Mouse (Mus musculus): ENCODE results near the gene Gm3033. TPM values are rescaled to one million over a fixed set of nuclear protein-coding genes. Genes with fewer than 3 reads are reported as not detected.
"Not testable (repeated sequence)": the region's sequence is repeated elsewhere in the genome, so short reads cannot be mapped to it uniquely, and the experiment has no call there.

Gm3033 gene
- not detected in 2 replicates for polyA plus RNA-seq (2015; fragmentation: Nextera tagmentation; extraction: Ambion mirVana)

DNA sequence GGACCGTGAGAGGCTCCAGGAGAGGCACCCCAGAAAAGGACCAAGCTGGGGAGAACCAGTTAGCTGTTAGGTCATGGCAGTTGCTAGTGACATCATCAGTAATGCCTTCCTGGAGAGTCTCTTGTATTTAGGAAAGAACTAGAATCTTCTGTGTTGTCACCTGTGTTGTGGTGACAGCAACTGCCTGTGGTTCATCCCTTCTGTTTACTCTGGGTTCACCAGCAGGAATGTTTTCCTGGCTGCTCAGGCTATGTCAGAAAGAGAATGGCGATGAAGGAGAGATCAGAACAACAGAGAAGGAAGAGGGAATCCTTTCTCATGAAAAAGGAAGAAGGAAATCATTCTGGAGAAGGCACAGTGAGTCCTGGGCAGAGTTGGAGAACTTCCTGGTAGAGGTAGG, at the start of gene Gm3033:
Gm3033 (plus strand) TSS at position 301 of the 400 bp plus-strand sequence.
- H3K9ac ChIP-seq (ENCODE audit: low read depth, low read length); H3K27me3 ChIP-seq (replicated peaks; ENCODE audit: control insufficient read depth, insufficient read depth, low read length); H3K9me3 ChIP-seq (ENCODE audit: control insufficient read depth, low read length); ATAC-seq; H3K4me2 ChIP-seq (ENCODE audit: low read depth, low read length); H3K4me1 ChIP-seq (ENCODE audit: control insufficient read depth, insufficient read depth, low read length); H3K4me3 ChIP-seq (ENCODE audit: low read length); H3K27ac ChIP-seq (ENCODE audit: low read length); H3K36me3 ChIP-seq (ENCODE audit: control insufficient read depth, insufficient read depth, low read length): not testable (repeated sequence)
- WGBS: no CpG with 5 or more reads among the region's 2 CpGs

DNA sequence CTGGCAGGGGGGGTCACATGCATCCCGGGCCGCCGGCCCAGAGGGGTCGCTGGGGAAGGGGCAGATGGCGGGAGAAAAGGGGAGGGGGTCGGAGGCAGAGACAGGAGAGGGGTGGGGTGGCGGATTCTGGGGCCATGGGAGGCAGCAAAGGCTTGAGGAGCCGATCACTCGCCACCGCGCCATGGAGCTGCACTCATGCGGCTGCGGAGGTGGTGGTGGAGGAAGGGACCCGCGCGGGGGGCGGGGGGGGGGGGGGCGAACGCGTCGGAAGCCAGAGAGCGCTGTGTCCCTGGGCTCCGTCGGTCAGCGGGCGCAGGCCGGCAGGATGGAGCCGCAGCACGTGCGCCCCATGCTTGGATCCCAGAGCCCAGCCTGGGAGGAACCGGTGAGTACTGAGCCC, 36.3 kb upstream of the Gm3033 start, which contains the start of gene Gm3002:
Gm3002 (plus strand) TSS at position 301 of the 400 bp plus-strand sequence.
- no CpG with 5 or more reads among the region's 31 CpGs for WGBS
- H3K27me3 ChIP-seq (replicated peaks; ENCODE audit: control insufficient read depth, insufficient read depth, low read length); H3K36me3 ChIP-seq (ENCODE audit: control insufficient read depth, insufficient read depth, low read length); H3K27ac ChIP-seq (ENCODE audit: low read length); ATAC-seq; H3K4me2 ChIP-seq (ENCODE audit: low read depth, low read length); H3K4me1 ChIP-seq (ENCODE audit: control insufficient read depth, insufficient read depth, low read length); H3K4me3 ChIP-seq (ENCODE audit: low read length); H3K9ac ChIP-seq (ENCODE audit: low read depth, low read length); H3K9me3 ChIP-seq (ENCODE audit: control insufficient read depth, low read length): not testable (repeated sequence)

DNA sequence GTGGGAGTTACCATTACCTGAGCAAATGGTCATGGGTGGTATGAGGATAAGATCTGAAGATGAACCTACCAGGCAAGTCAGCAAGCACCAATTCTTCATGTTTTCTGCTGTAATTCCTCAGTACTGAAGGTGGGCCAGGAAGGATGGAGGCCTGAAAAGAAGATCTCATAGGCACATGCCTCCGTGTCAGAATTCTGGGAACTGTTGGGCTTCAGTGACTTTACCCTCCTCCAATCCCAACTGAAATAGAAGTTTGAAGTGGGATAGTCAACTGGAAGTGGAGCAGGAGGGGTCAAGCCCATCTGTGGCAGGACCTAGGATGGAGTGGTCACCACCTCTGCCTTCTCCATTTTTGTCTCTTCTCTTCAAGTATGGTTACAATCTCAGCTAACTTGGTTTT, 37.8 kb downstream of the Gm3033 start, which contains the start of gene Gm2916:
Gm2916 (plus strand) TSS at position 301 of the 400 bp plus-strand sequence.
- H3K27me3 ChIP-seq (replicated peaks; ENCODE audit: control insufficient read depth, insufficient read depth, low read length); ATAC-seq; H3K27ac ChIP-seq (ENCODE audit: low read length); H3K9ac ChIP-seq (ENCODE audit: low read depth, low read length); H3K9me3 ChIP-seq (ENCODE audit: control insufficient read depth, low read length); H3K4me3 ChIP-seq (ENCODE audit: low read length); H3K4me2 ChIP-seq (ENCODE audit: low read depth, low read length); H3K4me1 ChIP-seq (ENCODE audit: control insufficient read depth, insufficient read depth, low read length); H3K36me3 ChIP-seq (ENCODE audit: control insufficient read depth, insufficient read depth, low read length): not testable (repeated sequence)
- no CpG with 5 or more reads among the region's 1 CpGs for WGBS

Other genes starting within 250 kb of the Gm3033 start
- not detected in 2 replicates for gene Gm3012, start 211.7 kb upstream of the Gm3033 start, polyA plus RNA-seq (2015; fragmentation: Nextera tagmentation; extraction: Ambion mirVana)
- 0.42 and 0.56 TPM in 2 replicates for gene Gm3020, start 194.2 kb upstream of the Gm3033 start, polyA plus RNA-seq (2015; fragmentation: Nextera tagmentation; extraction: Ambion mirVana)
- gene Gm3043, start 157.5 kb upstream of the Gm3033 start, polyA plus RNA-seq (2015; fragmentation: Nextera tagmentation; extraction: Ambion mirVana): not detected in 2 replicates
- not detected in 2 replicates for gene Gm3002, start 36.2 kb upstream of the Gm3033 start, polyA plus RNA-seq (2015; fragmentation: Nextera tagmentation; extraction: Ambion mirVana)
- not detected in 2 replicates for gene Gm2916, start 37.9 kb downstream of the Gm3033 start, polyA plus RNA-seq (2015; fragmentation: Nextera tagmentation; extraction: Ambion mirVana)
- gene Gm3029, start 85.5 kb downstream of the Gm3033 start, polyA plus RNA-seq (2015; fragmentation: Nextera tagmentation; extraction: Ambion mirVana): not detected in 2 replicates
- not detected in 2 replicates for gene Gm3095, start 117.3 kb downstream of the Gm3033 start, polyA plus RNA-seq (2015; fragmentation: Nextera tagmentation; extraction: Ambion mirVana)
- gene Gm3099, start 152.1 kb downstream of the Gm3033 start, polyA plus RNA-seq (2015; fragmentation: Nextera tagmentation; extraction: Ambion mirVana): not detected in 2 replicates
- gene Gm5796, start 177.7 kb downstream of the Gm3033 start, polyA plus RNA-seq (2015; fragmentation: Nextera tagmentation; extraction: Ambion mirVana): 0.13 TPM in 1 of 2 replicates, not detected in the other
- gene Gm3115, start 237.9 kb downstream of the Gm3033 start, polyA plus RNA-seq (2015; fragmentation: Nextera tagmentation; extraction: Ambion mirVana): not detected in 2 replicates